Mouse (Mus musculus) thymus, adult 2 months (tissue): ENCODE measurements around the gene 4930503B20Rik. TPM values are rescaled to one million over a fixed set of nuclear protein-coding genes. Genes with fewer than 3 reads are reported as not detected.

Experiments used
- DNase-seq: peaks from one replicate; pipeline ENCODE4 v3.0.0; 2021
- H3K27ac ChIP-seq: fragments of 200-500 bp; 2 replicates; pipeline ENCODE4 v1.5.1; 2012; ENCODE audit warnings: low read length, control low read depth; ENCODE audit not compliant: control insufficient read depth, insufficient read depth
- H3K27me3 ChIP-seq: fragments of 200-500 bp; 2 replicates; pipeline ENCODE4 v1.6.1; 2012; ENCODE audit warnings: mild to moderate bottlenecking, low read length, moderate library complexity, mixed read lengths; ENCODE audit not compliant: control insufficient read depth, insufficient read depth
- H3K36me3 ChIP-seq: fragments of 200-500 bp; 2 replicates; pipeline ENCODE4 v1.6.1; 2012; ENCODE audit warnings: mild to moderate bottlenecking, low read length, moderate library complexity; ENCODE audit not compliant: control insufficient read depth, insufficient read depth
- H3K4me1 ChIP-seq: fragments of 200-500 bp; replicated peaks from 2 replicates; pipeline ENCODE4 v1.6.1; 2012; ENCODE audit warnings: low read length; ENCODE audit not compliant: control insufficient read depth, insufficient read depth
- H3K4me3 ChIP-seq: fragments of 200-500 bp; 2 replicates; pipeline ENCODE4 v1.5.1; 2012; ENCODE audit warnings: mild to moderate bottlenecking, low read length, control low read depth, moderate library complexity; ENCODE audit not compliant: control insufficient read depth, insufficient read depth
- CTCF ChIP-seq: fragments of 200-500 bp; IDR thresholded peaks from 2 replicates; pipeline ENCODE4 v1.5.1; 2012; ENCODE audit warnings: mild to moderate bottlenecking, control low read depth, low read length, moderate library complexity, borderline replicate concordance; ENCODE audit not compliant: control insufficient read depth, poor library complexity, insufficient read depth; ENCODE audit errors: extremely low read depth
- POLR2A ChIP-seq: fragments of 200-500 bp; IDR thresholded peaks from 2 replicates; pipeline ENCODE4 v1.6.1; 2012; ENCODE audit warnings: mild to moderate bottlenecking, low read length, control low read depth, moderate library complexity; ENCODE audit not compliant: control insufficient read depth, poor library complexity, insufficient read depth; ENCODE audit errors: extremely low read depth
- WGBS: fragments of 180-500 bp; shearing (Covaris S2); methylation state at CpG from one replicate; pipeline ENCODE4 v1.1.7; 2018; 5-methylcytosine and 5-hydroxymethylcytosine counted together
- polyA plus RNA-seq: library from polyadenylated mRNA; depleted of rRNA; stranded (reverse); fragments of >200 nt; gene quantifications from 2 replicates; pipeline ENCODE4 v1.2.3, GENCODE M21; 2012; rRNA removed

4930503B20Rik gene
- polyA plus RNA-seq, 1 experiment, result 0.05 TPM

DNA sequence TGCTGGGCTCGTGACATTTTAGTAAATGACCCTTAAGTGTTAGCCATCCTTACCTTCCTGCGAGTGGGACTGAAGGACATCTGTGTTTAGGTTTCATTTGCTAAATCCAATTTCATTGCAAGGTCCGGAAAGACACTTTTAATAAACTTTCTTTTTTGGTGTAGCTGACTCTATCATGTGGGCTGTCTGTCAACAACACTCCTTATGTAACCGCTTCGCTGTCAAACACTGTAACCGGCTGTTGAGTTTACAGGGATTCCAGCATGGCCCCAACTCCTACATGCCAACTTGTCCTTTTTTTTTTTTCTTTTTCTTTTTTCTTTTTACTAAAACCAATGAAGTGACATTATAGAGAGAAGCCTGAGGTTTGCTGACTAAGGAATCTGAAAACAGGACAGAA lies 52.7 kb downstream of the 4930503B20Rik start:
- TF ChIP-seq POLR2A (no peak), CTCF (no peak)
- 82% methylated on average over 6 of the region's 6 CpGs for WGBS
- DNase-seq, result no peak
- no peaks in the 10 kb centered on the region for H3K36me3 ChIP-seq
- no peaks in the 10 kb centered on the region for H3K4me1 ChIP-seq
- H3K27ac ChIP-seq, result no peak overlapping the region
- no peaks in the 10 kb centered on the region for H3K27me3 ChIP-seq
- no peak overlapping the region for H3K4me3 ChIP-seq

DNA sequence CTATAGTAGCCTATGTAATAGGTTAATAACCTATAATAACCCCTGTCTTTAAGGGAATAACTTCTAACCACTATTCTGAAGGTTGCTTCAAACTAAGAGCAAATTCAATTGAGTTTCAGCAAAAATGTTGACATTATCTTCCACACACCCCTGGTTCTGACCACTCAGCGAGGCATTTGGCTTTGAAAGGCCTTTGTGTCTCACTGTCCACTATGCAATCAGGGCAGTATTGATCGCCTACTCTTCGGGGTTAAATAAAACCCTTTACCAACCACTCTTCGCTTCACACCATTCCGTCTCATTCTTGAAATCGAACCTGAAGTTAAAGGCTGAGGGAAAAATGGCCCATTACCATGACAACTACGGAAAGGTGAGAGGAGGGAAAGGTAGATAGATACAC lies 54.3 kb downstream of the 4930503B20Rik start:
- 93% methylated on average over 7 of the region's 7 CpGs for WGBS
- Histone ChIP-seq H3K27me3 (no peaks in the 10 kb centered on the region), H3K4me3 (no peak overlapping the region), H3K36me3 (no peaks in the 10 kb centered on the region), H3K4me1 (no peaks in the 10 kb centered on the region), H3K27ac (no peak overlapping the region)
- DNase-seq, result no peak
- TF ChIP-seq POLR2A (no peak), CTCF (no peak)

DNA sequence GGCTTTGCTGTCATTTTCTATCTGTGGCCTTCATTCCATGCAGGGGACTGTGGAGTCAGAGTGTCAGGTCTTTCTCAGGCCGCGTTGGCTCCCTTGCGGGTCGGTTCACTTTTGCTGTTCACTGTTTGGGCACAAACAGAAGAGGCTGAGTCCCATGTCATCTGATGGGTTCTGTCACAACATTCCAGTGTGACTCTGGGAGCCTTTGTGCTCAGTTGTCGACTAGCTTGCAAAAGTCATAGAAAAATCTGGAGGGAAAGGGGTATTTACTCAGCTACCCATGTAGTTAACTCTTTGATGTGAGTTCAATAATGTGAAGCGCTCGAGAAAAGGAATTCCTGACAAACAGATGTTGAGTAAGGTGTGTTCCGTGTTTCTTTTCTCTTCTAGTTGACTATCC lies 54.7 kb downstream of the 4930503B20Rik start:
- 92% methylated on average over 8 of the region's 8 CpGs for WGBS
- H3K4me1 ChIP-seq, result no peaks in the 10 kb centered on the region
- no peaks in the 10 kb centered on the region for H3K27me3 ChIP-seq
- no peak overlapping the region for H3K4me3 ChIP-seq
- DNase-seq, result no peak
- no peaks in the 10 kb centered on the region for H3K36me3 ChIP-seq
- TF ChIP-seq CTCF (no peak), POLR2A (no peak)
- H3K27ac ChIP-seq, result no peak overlapping the region

DNA sequence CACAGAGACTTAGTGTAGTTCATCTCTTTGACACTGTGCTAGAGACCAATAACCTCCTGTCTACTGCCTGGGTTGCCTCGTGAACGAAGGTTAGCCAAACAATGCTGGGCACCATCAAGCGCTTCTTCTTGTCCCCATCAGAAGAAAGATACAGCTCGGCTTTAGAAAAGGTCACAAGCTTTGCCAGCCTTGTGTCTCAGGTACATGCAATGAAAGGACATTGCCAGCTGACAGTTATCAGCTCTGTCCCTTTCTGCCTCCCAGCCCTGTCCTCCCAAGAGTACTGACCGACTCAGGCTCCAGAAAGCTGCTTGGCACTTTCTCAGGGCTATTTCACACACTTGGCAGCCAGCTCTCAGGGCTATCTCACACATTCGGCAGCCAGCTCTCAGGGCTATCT lies 55.7 kb downstream of the 4930503B20Rik start:
- WGBS, result 95% methylated on average over 6 of the region's 6 CpGs
- Histone ChIP-seq H3K27ac (no peak overlapping the region), H3K36me3 (no peaks in the 10 kb centered on the region), H3K27me3 (no peaks in the 10 kb centered on the region), H3K4me1 (no peaks in the 10 kb centered on the region), H3K4me3 (no peak overlapping the region)
- no peak for DNase-seq
- TF ChIP-seq CTCF, result no peak
- no peak for TF ChIP-seq POLR2A

Other genes with a start within 250 kb of the 4930503B20Rik start
- 5.4 and 7.2 TPM in 2 replicates for gene Ssx2ip, start 246.7 kb downstream of the 4930503B20Rik start, polyA plus RNA-seq
- 2.0 and 2.5 TPM in 2 replicates for gene Ctbs, start 201.5 kb downstream of the 4930503B20Rik start, polyA plus RNA-seq
- 1.9 and 2.5 TPM in 2 replicates for gene Spata1, start 151.6 kb downstream of the 4930503B20Rik start, polyA plus RNA-seq
- 358 and 374 TPM in 2 replicates for gene Gng5, start 151.5 kb downstream of the 4930503B20Rik start, polyA plus RNA-seq
- 18.6 and 19.0 TPM in 2 replicates for gene Rpf1, start 129.9 kb downstream of the 4930503B20Rik start, polyA plus RNA-seq
- 0.03 and 0.47 TPM in 2 replicates for gene Uox, start 80.9 kb downstream of the 4930503B20Rik start, polyA plus RNA-seq
- not detected in 2 replicates for gene Dnase2b, start 35.7 kb downstream of the 4930503B20Rik start, polyA plus RNA-seq
- 0.60 TPM in 1 of 2 replicates, not detected in the other for gene Samd13, start 34.3 kb upstream of the 4930503B20Rik start, polyA plus RNA-seq
- 46.1 and 47.2 TPM in 2 replicates for gene Prkacb, start 161.7 kb upstream of the 4930503B20Rik start, polyA plus RNA-seq
- 0.09 TPM in 2 replicates for gene Ttll7, start 201.1 kb upstream of the 4930503B20Rik start, polyA plus RNA-seq